Mouse (Mus musculus) naive thymus-derived CD4-positive, alpha-beta T cell, adult 2 months (primary cell): Measurements from ENCODE around the gene Foxb1.
A peak's percentile ranks its signal among the peaks of the same experiment; 100 is the strongest.

Experiments used
- DNase-seq: peaks from one replicate; pipeline ENCODE4 v3.0.0-alpha.2; 2011; ENCODE audit warnings: low read depth

The Foxb1 gene

DNA sequence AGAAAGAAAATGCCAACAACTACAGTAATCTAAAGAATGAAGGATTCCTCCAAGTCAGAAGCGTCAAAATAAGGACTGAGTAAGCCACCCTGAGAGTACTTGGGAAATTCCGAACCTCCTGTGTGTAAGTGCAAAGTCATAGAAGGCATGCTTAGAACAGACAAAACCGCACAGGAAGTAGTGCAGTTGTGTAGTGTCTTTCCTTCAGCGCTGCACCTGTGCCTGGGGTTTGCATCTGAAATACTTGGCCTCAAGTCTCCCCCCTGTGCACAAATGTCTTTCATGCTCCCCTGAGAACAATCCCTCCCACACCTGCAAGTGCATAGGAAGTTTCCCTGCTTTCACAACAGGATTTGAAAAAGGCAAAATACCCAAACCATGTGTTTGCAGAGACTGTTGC, 3.5 kb downstream of the Foxb1 start:
- peak; percentile 45 for DNase-seq

DNA sequence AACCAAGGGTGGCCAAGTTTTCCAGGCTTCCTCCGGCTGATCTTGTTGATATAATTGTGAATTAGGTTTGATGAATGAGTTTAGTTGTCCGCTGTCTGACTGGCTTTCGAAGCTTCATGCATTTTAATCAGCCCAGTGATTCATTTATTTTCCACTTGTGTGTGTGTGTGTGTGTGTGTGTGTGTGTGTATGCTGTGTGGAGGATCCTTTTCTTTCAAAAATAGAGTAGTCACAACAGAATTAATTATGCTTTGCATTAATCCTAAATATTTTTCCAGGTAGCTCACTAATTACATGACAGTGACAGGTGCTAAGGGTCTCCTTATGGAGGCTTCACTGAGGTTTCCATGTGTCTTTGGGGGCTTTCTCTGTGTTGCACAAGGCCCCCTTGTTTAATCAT, 4.3 kb downstream of the Foxb1 start:
- DNase-seq, result no peak

DNA sequence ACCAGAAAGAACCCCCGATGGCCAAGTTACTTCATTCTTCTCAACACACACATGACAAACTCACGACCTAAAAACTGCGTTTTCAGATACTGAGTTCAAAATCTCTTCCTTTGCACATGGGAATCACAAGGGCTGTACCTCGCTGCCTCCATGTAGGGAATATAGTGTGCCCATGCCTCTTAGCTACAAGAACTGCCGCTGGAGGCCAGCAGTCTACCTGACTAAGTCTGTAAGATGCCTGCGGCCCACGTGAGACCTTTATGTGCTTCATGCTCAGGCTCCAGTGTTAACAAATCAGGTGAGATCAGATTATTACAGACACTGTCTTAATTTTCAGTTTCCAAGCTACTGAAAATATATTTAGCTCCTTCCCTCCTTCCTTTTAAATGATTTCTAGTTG, 4.7 kb downstream of the Foxb1 start:
- no peak for DNase-seq

DNA sequence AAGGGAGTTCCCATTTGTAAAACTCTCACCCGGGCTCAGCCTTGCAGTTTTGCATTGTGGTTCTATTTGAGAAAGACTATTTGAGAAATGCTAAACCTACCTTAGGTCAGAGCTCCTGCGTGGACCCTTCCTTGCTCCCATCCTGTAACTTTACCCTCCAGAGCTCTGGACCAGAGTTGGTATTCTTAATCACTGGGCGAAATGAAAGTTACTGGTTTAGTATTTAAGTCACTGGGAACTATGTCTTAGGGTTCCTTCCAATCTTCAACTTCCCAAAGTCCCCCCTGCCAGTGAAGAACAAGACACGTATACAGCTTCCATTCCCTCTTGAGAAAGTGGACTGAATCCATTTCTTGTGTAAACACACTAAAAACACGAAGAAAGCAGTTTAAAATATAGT, 5.6 kb downstream of the Foxb1 start:
- no peak for DNase-seq

DNA sequence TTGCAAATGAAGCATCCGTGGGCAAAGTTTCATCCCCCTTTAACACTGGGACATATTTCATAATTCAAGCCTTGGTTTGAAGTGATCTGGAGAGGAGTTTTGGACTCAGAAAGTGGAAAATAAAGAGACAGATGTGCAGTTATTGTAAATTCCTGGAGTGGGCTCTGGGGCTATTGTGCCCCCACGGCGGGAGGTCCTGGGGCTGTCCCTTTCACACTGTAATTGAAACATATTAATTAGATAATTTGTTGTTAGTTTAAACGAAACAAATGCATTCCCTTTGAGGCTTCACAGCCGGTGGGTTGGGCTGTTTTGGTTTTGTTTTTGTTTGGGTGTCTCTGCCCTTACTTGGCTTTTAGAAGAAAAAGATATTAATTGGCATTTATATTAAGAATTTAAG, 6.0 kb downstream of the Foxb1 start:
- no peak for DNase-seq

DNA sequence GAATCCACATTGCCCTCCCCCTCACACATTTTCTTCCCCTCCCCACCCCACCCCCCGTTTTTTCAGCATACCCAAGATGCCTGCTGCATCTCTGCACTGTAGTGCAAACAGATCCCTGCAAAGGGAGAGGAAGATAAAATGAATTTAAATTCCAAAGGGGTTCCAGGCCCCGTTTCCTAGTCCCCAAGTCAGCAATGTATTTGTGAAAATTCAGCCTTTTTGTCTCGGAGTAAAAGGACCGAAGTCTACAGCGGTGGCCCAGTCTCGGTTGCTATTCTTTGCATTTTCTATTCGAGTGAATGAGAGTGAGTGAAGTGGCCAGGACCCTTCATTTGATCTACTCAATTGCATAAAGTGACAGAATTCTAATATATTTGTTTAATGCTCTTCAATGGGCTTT, 6.4 kb downstream of the Foxb1 start:
- DNase-seq, result no peak

DNA sequence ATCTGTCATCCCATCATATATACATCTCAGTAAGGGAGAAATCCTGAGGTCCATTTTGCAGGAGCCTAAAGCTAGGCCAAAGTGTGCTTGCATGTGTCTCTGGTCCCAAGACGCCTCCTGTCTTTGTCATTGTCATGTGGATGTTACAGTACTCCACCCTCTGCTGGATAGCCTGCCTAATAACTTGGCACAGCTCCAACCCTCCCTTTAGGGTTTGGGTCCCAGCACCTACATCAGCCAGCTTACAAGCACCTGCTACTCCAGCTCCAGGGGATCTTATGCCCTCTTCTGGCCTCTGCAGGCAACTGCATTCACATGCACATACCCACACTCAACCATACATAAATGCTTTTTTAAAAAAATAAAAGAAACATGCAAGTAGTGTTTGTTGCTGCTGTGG, 12.8 kb downstream of the Foxb1 start:
- DNase-seq, result no peak

DNA sequence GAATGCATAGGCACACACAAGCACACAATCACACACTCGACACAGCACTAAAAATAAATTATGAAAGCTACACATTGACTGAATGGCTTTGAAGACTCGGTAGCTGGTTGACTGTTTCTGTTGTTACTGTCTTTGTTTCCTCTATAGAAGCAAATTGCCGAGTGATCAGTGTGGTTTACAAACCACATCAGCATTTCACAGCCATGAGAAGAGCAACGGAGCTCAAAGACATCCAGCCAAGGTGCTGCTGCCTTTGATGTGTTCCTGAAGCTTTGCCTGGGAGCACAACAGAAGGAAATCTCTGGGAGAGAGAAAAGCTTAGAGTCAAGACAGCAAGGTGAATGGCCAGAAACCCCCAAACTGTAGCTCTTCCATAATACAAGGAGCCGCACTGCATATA, 32.0 kb downstream of the Foxb1 start:
- DNase-seq, result no peak

DNA sequence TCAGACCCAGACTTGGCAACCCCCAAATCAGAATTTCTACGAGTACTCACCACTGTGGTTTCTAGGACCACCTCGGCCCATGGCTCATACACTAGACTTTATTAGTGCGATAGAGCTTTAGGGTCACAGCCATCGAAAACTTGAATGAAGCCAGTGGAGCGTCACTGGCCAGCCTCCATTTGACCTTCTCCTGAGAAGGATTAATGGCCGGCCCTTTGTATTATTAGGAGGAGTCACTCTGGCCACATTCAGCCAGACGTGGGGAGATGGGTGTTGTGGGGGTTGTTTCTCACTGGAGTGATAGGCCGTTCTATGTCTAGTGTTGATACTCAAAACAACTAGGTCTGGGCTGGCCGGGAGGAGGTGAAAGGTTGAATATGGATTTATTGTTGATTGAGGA, 42.3 kb downstream of the Foxb1 start:
- DNase-seq, result no peak

DNA sequence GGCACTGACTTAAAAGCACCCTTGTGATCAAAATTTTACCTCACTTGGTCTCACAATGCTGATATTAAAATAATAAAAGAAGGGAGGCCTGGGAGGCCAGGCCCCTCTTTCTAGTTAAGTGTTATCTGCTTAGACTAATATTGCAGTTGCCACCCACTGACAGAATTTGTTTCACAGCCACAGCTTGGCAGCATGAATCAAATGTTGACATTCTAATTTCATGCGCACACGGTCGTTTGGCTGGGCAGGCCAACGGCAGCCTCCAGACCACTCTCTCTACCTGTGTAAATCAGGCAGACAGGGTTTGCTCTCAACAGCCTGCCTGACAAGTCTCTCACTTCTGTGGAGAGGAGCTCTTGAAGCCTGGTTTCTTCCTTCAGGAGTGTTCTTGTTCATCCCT, 44.4 kb downstream of the Foxb1 start:
- no peak for DNase-seq

DNA sequence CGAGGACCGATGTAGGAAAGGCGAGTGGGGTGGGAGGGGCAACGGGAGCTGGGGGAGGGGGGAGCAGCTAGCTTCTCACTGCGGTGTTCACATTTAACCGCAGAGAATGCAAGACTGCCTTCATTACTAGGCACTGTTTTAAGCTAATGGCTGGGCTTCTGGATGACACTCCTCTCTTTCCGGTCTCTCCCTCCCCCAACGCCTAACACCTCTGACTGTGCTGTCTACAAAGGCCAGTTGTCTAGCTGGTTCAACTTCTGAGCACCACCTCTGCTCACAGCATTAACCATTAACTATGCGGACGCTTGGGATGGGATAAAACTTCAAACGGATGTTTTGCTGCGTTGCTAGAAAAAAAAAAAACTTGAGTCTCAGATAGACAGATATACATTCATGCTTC, 45.3 kb downstream of the Foxb1 start:
- DNase-seq, result no peak

DNA sequence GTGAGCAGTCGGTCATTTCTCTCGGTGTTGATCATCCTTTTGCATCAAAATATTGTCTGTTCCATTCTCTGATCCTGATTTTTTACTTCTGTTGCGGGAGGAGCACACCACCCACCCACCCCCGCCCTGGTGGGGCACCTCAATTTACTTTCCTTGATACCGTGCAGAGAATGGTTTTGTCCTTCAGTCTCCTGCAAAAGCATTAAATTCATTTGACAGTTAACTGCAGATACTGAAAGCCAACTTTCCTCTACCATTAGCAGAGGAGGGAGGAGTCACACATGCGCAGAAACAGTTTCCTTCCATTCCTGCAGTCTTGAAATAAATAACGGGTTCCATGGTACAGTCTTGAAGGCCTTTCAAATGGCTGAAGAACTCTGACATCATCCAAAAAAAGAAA, 46.4 kb downstream of the Foxb1 start:
- DNase-seq, result no peak

DNA sequence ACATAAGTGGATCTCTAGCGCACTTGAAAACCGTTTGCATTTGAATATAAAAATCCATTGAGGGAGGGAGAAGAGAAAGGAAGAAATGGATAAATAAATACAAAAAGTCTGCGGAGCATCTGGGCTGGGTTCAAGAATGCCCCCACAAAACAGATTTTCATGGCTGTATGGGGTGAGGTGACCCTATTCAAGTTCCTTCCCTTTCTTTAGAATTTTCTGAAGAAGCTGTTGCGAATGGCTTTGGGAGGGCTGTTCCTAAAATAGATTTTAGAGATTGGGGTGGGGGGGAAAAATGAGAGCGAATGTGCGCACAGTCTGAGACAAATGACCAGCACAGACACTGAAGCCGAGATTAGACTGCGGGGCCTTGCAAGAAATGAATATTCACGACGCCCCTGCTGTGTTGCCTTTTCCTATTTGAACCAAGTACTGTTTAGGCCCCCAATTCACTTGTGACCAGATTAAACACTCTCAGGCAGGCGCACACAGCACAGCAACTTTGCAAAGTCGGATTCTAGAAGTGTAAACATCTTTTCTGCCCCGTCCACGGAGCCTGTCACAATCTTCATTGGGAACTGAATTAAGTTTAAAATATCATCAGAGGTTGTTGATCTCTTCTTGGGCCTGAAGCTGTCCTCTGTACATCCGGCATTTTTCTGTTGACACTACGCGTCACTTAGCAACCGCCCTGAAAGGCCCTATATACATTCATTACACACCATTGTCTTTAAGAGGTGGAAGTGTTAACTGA, 47.0 kb downstream of the Foxb1 start:
- DNase-seq, result no peak

DNA sequence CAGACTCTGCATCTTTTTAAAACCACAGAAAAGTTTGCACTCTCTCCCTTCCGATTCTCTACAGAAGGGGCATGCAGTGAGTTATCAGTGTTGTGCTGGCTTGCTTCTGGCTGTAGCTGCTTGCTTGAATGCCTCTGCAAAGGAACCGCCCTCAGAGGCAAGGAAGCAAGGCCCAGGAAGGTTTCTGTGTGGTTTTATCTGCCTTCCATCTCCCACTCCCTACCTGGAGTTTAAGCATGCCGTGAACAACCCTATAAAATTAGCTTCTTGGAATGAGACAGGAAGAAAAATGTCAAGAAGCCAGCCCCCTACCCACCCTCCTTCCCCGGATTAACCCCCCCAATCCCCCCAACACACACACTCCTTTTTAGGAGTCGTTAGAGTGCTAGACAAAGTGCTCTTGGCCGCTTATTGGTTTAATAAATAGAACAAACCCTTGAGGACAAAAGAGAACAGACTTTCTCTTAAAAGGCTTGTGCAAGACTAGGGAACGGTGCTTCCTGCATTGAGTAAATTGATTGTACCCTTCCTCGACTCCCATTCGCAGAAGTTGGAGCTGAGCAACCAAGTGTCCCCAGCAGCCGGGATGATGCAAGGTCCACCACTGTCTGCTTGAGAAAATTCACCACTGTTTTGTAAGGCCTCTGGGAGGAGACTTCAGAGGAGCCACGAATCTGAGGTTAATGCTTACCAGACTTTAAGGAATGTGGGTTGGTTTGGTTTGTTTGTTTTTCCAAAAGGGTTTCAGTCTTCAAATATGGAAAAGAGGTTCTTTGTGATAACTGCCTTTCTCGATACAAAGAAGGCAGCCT, 47.8 kb downstream of the Foxb1 start:
- no peak for DNase-seq
